Mouse (Mus musculus): ENCODE data around the gene Olfr968. TPM values are rescaled to one million over a fixed set of nuclear protein-coding genes. Genes with fewer than 3 reads are reported as not detected.

The Olfr968 gene
- polyA plus RNA-seq (2016; fragmentation: Nextera tagmentation; extraction: Ambion mirVana) = not detected in 2 replicates

DNA sequence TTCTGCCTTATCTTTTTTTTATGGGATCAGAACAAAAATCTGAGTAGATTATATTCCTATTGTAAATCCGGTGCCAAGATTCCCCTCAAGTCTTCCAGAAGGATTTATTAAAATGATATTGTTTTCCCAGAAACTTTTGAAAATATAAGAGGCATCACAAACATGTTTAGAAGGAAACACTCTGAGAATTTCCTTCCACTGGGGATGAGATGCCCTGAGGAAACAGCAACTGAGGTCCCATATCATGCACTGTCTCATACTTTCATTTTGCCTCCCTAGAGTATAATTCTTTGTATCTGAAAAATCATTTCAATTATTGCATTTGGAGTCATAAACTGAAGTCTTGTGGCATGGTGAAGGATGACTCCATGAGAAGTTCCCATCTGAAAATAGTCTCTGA is at the start of gene Olfr968:
Gene Olfr968, minus strand, starts transcription at position 101 of the 400 bp plus-strand sequence.
- 79% methylated on average over 1 of the region's 1 CpGs for WGBS
- no peaks in the 10 kb centered on the region for H3K9me3 ChIP-seq
- no peaks in the 10 kb centered on the region for H3K4me1 ChIP-seq
- H3K27me3 ChIP-seq (replicated peaks; ENCODE audit: low read depth, poor library complexity, severe bottlenecking) = no peaks in the 10 kb centered on the region
- no peak within 1 kb of the TSS for H3K4me3 ChIP-seq
- H3K36me3 ChIP-seq (replicated peaks) = no peaks in the 10 kb centered on the region
- H3K27ac ChIP-seq (replicated peaks) = no peak within 1 kb of the TSS
- DNase-seq (ENCODE audit: low spot score) = no peak

- WGBS = 81% methylated on average over 4 of the region's 4 CpGs
Observed at GRCm38 (mm10) chr9:39808560-39808959, 25.5 kb upstream of the Olfr968 start, which contains the start of gene Olfr970. Gene Olfr970 (plus strand): TSS chr9:39808860.

GRCm38 (mm10) chr9:39790558-39790957 is 7.5 kb upstream of the Olfr968 start, which contains the start of gene Olfr969:
Gene Olfr969 (plus strand): TSS chr9:39790945.
- no peaks in the 10 kb centered on the region for H3K9me3 ChIP-seq
- DNase-seq (ENCODE audit: low spot score) = no peak
- H3K4me3 ChIP-seq = no peak within 1 kb of the TSS
- H3K27me3 ChIP-seq (replicated peaks; ENCODE audit: low read depth, poor library complexity, severe bottlenecking) = no peaks in the 10 kb centered on the region
- no peaks in the 10 kb centered on the region for H3K36me3 ChIP-seq (replicated peaks)
- H3K27ac ChIP-seq (replicated peaks) = no peak within 1 kb of the TSS
- H3K4me1 ChIP-seq = no peaks in the 10 kb centered on the region
- 77% methylated on average over 2 of the region's 2 CpGs for WGBS

More at GRCm38 (mm10) chr9:39808560-39808959, 25.5 kb upstream of the Olfr968 start, which contains the start of gene Olfr970:
- Histone ChIP-seq H3K4me1 (no peaks in the 10 kb centered on the region), H3K9me3 (no peaks in the 10 kb centered on the region), H3K27me3 (replicated peaks; ENCODE audit: low read depth, poor library complexity, severe bottlenecking) (no peaks in the 10 kb centered on the region), H3K27ac (replicated peaks) (no peak within 1 kb of the TSS), H3K36me3 (replicated peaks) (no peaks in the 10 kb centered on the region), H3K4me3 (no peak within 1 kb of the TSS)
- no peak for DNase-seq (ENCODE audit: low spot score)

DNA sequence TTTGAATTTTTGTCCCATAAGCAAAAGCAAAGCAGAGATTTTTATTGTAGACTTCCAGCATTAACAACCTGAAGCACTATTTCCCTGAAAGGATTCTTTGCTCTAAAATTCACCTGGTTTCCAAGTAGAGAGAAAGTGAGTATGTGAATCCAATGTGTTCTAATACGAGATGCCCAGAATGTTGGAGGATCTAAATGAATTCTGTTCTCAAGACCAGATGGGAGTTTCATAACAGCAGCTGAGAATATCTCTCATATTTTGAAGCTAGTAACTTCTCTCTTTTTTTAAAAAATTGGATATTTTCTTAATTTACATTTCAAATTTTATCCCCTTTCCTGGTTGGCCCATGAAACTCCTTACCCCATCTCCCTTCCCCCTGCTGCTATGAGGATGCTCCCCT is 36.6 kb downstream of the Olfr968 start:
- WGBS = 87% methylated on average over 1 of the region's 1 CpGs
- no peaks in the 10 kb centered on the region for H3K36me3 ChIP-seq (replicated peaks)
- no peaks in the 10 kb centered on the region for H3K9me3 ChIP-seq

DNA sequence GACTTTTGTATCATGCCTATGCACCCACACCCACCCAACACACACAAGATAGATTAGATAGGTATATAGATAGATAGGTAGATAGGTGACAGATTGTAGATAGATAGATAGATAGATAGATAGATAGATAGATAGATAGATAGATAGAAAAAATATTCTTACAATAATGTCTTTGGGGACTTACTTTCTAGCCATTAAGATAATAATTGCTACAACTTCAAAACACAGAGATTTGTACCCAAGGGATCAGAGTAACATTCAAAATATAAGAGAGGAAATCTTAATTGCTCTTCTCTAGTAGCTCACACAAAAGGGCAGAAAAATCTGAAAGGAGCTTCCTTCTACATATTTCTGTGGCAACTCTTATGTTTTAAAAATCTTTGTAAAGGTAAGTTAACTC is 37.1 kb downstream of the Olfr968 start, which contains the start of gene Olfr967:
Gene Olfr967, plus strand, starts transcription at position 301 of the 400 bp plus-strand sequence.
- H3K4me1 ChIP-seq = no peaks in the 10 kb centered on the region
- no peak for DNase-seq (ENCODE audit: low spot score)
- no peaks in the 10 kb centered on the region for H3K9me3 ChIP-seq
- no peak within 1 kb of the TSS for H3K4me3 ChIP-seq
- no peaks in the 10 kb centered on the region for H3K36me3 ChIP-seq (replicated peaks)
- H3K27me3 ChIP-seq (replicated peaks; ENCODE audit: low read depth, poor library complexity, severe bottlenecking) = no peaks in the 10 kb centered on the region
- H3K27ac ChIP-seq (replicated peaks) = no peak within 1 kb of the TSS

More for the DNA sequence above, 36.6 kb downstream of the Olfr968 start:
- Histone ChIP-seq H3K4me3 (no peak overlapping the region), H3K4me1 (no peaks in the 10 kb centered on the region), H3K27ac (replicated peaks) (no peak overlapping the region), H3K27me3 (replicated peaks; ENCODE audit: low read depth, poor library complexity, severe bottlenecking) (no peaks in the 10 kb centered on the region)
- DNase-seq (ENCODE audit: low spot score) = no peak

DNA sequence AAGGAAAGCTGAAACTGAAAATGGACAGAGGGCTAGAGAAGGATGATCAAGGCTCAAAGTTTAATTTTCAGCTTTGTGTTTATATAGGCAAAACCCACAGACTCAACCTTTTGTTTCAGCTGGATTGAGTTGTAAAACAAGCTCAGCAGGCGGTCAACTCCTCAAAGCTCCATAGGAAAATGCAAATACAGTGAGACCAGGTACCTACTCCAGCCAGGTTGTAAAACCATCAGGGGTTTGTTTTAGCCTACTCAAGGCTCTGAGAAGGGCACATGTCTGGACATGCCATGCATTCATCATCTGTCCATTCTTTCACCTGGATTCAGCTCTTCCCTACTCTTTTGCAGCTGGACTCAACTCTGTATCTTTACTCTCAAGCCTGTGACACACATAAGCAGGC is 42.3 kb downstream of the Olfr968 start:
- 86% methylated on average over 1 of the region's 1 CpGs for WGBS
- DNase-seq (ENCODE audit: low spot score) = no peak

DNA sequence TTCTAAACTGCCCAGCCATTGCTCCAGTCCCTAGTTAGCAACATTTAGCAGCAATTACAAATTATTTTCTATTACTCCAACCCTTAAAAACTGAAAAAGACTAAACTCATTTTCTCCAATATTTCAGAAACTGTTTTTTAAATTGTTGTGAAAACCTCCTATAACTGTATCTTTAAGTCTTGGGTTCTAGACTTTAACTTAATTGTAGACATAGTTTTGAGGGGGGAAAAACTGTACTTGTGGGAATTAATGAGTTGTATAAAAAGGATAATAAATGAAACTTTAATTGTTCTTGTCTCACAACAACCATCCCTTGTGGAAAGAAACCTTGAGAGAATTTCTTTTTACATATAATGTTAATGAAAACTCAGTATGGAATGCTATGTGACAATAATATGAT is 52.4 kb downstream of the Olfr968 start, which contains the start of gene Olfr150:
Gene Olfr150, plus strand, starts transcription at position 301 of the 400 bp plus-strand sequence.
- DNase-seq (ENCODE audit: low spot score) = no peak
- no peak within 1 kb of the TSS for H3K4me3 ChIP-seq
- no peaks in the 10 kb centered on the region for H3K27me3 ChIP-seq (replicated peaks; ENCODE audit: low read depth, poor library complexity, severe bottlenecking)
- no peak within 1 kb of the TSS for H3K27ac ChIP-seq (replicated peaks)
- H3K4me1 ChIP-seq = no peaks in the 10 kb centered on the region
- H3K36me3 ChIP-seq (replicated peaks) = no peaks in the 10 kb centered on the region
- H3K9me3 ChIP-seq = no peaks in the 10 kb centered on the region

More for the DNA sequence above, 42.3 kb downstream of the Olfr968 start:
- no peaks in the 10 kb centered on the region for H3K27me3 ChIP-seq (replicated peaks; ENCODE audit: low read depth, poor library complexity, severe bottlenecking)
- H3K4me1 ChIP-seq = no peaks in the 10 kb centered on the region
- H3K27ac ChIP-seq (replicated peaks) = no peak overlapping the region
- H3K9me3 ChIP-seq = no peaks in the 10 kb centered on the region
- no peak overlapping the region for H3K4me3 ChIP-seq
- no peaks in the 10 kb centered on the region for H3K36me3 ChIP-seq (replicated peaks)

Other genes with a start within 250 kb of the Olfr968 start
- gene Olfr958, start 229.2 kb downstream of the Olfr968 start, polyA plus RNA-seq (2016; fragmentation: Nextera tagmentation; extraction: Ambion mirVana) = not detected in 2 replicates
- not detected in 2 replicates for gene Olfr959, start 207.7 kb downstream of the Olfr968 start, polyA plus RNA-seq (2016; fragmentation: Nextera tagmentation; extraction: Ambion mirVana)
- 6.8 and 10.4 TPM in 2 replicates for gene AW551984, start 178.8 kb downstream of the Olfr968 start, polyA plus RNA-seq (2016; fragmentation: Nextera tagmentation; extraction: Ambion mirVana)
- gene Olfr148, start 172.6 kb downstream of the Olfr968 start, polyA plus RNA-seq (2016; fragmentation: Nextera tagmentation; extraction: Ambion mirVana) = not detected in 2 replicates
- gene Olfr960, start 161.9 kb downstream of the Olfr968 start, polyA plus RNA-seq (2016; fragmentation: Nextera tagmentation; extraction: Ambion mirVana) = not detected in 2 replicates
- gene Olfr961, start 138.2 kb downstream of the Olfr968 start, polyA plus RNA-seq (2016; fragmentation: Nextera tagmentation; extraction: Ambion mirVana) = not detected in 2 replicates
- not detected in 2 replicates for gene Olfr963, start 116.0 kb downstream of the Olfr968 start, polyA plus RNA-seq (2016; fragmentation: Nextera tagmentation; extraction: Ambion mirVana)
- 0.05 TPM in 1 of 2 replicates, not detected in the other for gene Olfr149, start 76.1 kb downstream of the Olfr968 start, polyA plus RNA-seq (2016; fragmentation: Nextera tagmentation; extraction: Ambion mirVana)
- not detected in 2 replicates for gene Olfr965, start 71.9 kb downstream of the Olfr968 start, polyA plus RNA-seq (2016; fragmentation: Nextera tagmentation; extraction: Ambion mirVana)
- gene Olfr150, start 52.3 kb downstream of the Olfr968 start, polyA plus RNA-seq (2016; fragmentation: Nextera tagmentation; extraction: Ambion mirVana) = not detected in 2 replicates
- gene Olfr967, start 37.0 kb downstream of the Olfr968 start, polyA plus RNA-seq (2016; fragmentation: Nextera tagmentation; extraction: Ambion mirVana) = not detected in 2 replicates
- not detected in 2 replicates for gene Olfr969, start 7.7 kb upstream of the Olfr968 start, polyA plus RNA-seq (2016; fragmentation: Nextera tagmentation; extraction: Ambion mirVana)
- gene Olfr970, start 25.6 kb upstream of the Olfr968 start, polyA plus RNA-seq (2016; fragmentation: Nextera tagmentation; extraction: Ambion mirVana) = not detected in 2 replicates
- gene Olfr971, start 53.6 kb upstream of the Olfr968 start, polyA plus RNA-seq (2016; fragmentation: Nextera tagmentation; extraction: Ambion mirVana) = not detected in 2 replicates
- gene Olfr972, start 83.2 kb upstream of the Olfr968 start, polyA plus RNA-seq (2016; fragmentation: Nextera tagmentation; extraction: Ambion mirVana) = not detected in 2 replicates
- gene Olfr229, start 124.1 kb upstream of the Olfr968 start, polyA plus RNA-seq (2016; fragmentation: Nextera tagmentation; extraction: Ambion mirVana) = not detected in 2 replicates
- gene Olfr974, start 154.2 kb upstream of the Olfr968 start, polyA plus RNA-seq (2016; fragmentation: Nextera tagmentation; extraction: Ambion mirVana) = not detected in 2 replicates
- 0.05 TPM in 1 of 2 replicates, not detected in the other for gene Olfr975, start 168.8 kb upstream of the Olfr968 start, polyA plus RNA-seq (2016; fragmentation: Nextera tagmentation; extraction: Ambion mirVana)
- gene Olfr976, start 177.9 kb upstream of the Olfr968 start, polyA plus RNA-seq (2016; fragmentation: Nextera tagmentation; extraction: Ambion mirVana) = not detected in 2 replicates
- not detected in 2 replicates for gene Olfr978, start 208.9 kb upstream of the Olfr968 start, polyA plus RNA-seq (2016; fragmentation: Nextera tagmentation; extraction: Ambion mirVana)
- gene Olfr979, start 220.2 kb upstream of the Olfr968 start, polyA plus RNA-seq (2016; fragmentation: Nextera tagmentation; extraction: Ambion mirVana) = not detected in 2 replicates
- not detected in 2 replicates for gene Olfr980, start 226.3 kb upstream of the Olfr968 start, polyA plus RNA-seq (2016; fragmentation: Nextera tagmentation; extraction: Ambion mirVana)
- gene Olfr981, start 238.2 kb upstream of the Olfr968 start, polyA plus RNA-seq (2016; fragmentation: Nextera tagmentation; extraction: Ambion mirVana) = not detected in 2 replicates

All from embryonic facial prominence, embryonic 10.5 days (tissue).